Mouse (Mus musculus) heart, postnatal 0 days (tissue): Measurements from ENCODE around the gene Nup210l.

Experiments
- CTCF ChIP-seq: IDR thresholded peaks from 2 replicates; pipeline ENCODE4 v1.5.1; 2016; ENCODE audit warnings: antibody characterized with exemption, control low read depth, low read depth
- EP300 ChIP-seq: IDR thresholded peaks from 2 replicates; pipeline ENCODE4 v1.6.1; 2016; ENCODE audit warnings: antibody characterized with exemption, low read depth

GRCm38 (mm10) chr3:90081365-90082240 lies 22.3 kb upstream of the Nup210l start:
- no peak for TF ChIP-seq CTCF
- TF ChIP-seq EP300: no peak
